ENCODE assay signal across 8 mouse cellular contexts in genomic region chr5:33668223-33668622, GRCm38 (mm10). TPM values are rescaled to one million over a fixed set of nuclear protein-coding genes. Genes with fewer than 3 reads are reported as not detected.
DNase-seq lines count a peak whose midpoint lies in the region.

No protein-coding gene starts in this region.

- intact Hi-C loops in heart, postnatal 10 days (cut with DNase I), result loop anchor here (1.0 kb wide), 1 partner anchor 28 kb away; no protein-coding TSS in a partner anchor

- peak; percentile 25 to 54 for DNase-seq in heart, postnatal 10 days
- DNase-seq in heart, adult 9 months (ENCODE audit: low spot score in 2 of 2), result no peak
- DNase-seq in B cell, adult 2 months, result peak; percentile 72 to 76
- peak; percentile 74 for DNase-seq in R1 (ENCODE audit: low read depth, low spot score)
- peak; percentile 65 for DNase-seq in lung, postnatal 10 days
- no peak for DNase-seq in gastrocnemius, postnatal 10 days
- DNase-seq in yolk sac, embryonic 10.5 days (ENCODE audit: low spot score), result no peak
- no peak for DNase-seq in heart, adult 8-10 months (ENCODE audit: low spot score)

RNA-seq across cellular contexts. Expression of gene Tmem129, which starts 10.0 kb away (rescaled TPM):
- 10 to 100 TPM; 16.5 to 20.8 TPM for total RNA-seq in heart, postnatal 10 days (2021)
- total RNA-seq in gastrocnemius, postnatal 10 days (2021), result 10 to 100 TPM; 16.0 to 17.7 TPM
- 10 to 100 TPM; 20.4 to 22.2 (median 21.9) TPM for total RNA-seq in heart, adult 8-10 months (2022)

RNA-seq across cellular contexts. Expression of gene Tacc3, which starts 10.3 kb away (rescaled TPM):
- 10 to 100 TPM; 16.8 to 20.7 TPM for total RNA-seq in heart, postnatal 10 days (2021)
- total RNA-seq in gastrocnemius, postnatal 10 days (2021), result 10 to 100 TPM; 15.7 to 19.8 TPM
- 1 to 10 TPM; 1.6 to 3.1 (median 2.1) TPM for total RNA-seq in heart, adult 8-10 months (2022)

RNA-seq across cellular contexts. Expression of gene Slbp, which starts 15.8 kb away (rescaled TPM):
- 10 to 100 TPM; 27.6 to 29.5 TPM for total RNA-seq in heart, postnatal 10 days (2021)
- 10 to 100 TPM; 17.9 to 24.6 TPM for total RNA-seq in gastrocnemius, postnatal 10 days (2021)
- total RNA-seq in heart, adult 8-10 months (2022), result 10 to 100 TPM in 2 of 4 experiments, 1 to 10 TPM in 2; 8.8 to 12.0 (median 10.6) TPM

RNA-seq across cellular contexts. Expression of gene Gm9903, which starts 38.5 kb away (rescaled TPM):
- 1 to 10 TPM; 1.2 TPM for total RNA-seq in heart, postnatal 10 days (2021)
- total RNA-seq in gastrocnemius, postnatal 10 days (2021), result 1 to 10 TPM; 1.1 to 1.5 TPM
- total RNA-seq in heart, adult 8-10 months (2022), result 1 to 10 TPM in 2 of 4 experiments, under 1 TPM in 2; 0.87 to 1.1 (median 1.0) TPM

RNA-seq across cellular contexts. Expression of gene Fam53a, which starts 38.8 kb away (rescaled TPM):
- total RNA-seq in heart, postnatal 10 days (2021), result 10 to 100 TPM; 33.5 to 34.1 TPM
- 10 to 100 TPM; 52.0 to 56.6 TPM for total RNA-seq in gastrocnemius, postnatal 10 days (2021)
- 10 to 100 TPM; 24.0 to 30.9 (median 28.1) TPM for total RNA-seq in heart, adult 8-10 months (2022)

Comparison
In these comparisons a context has a peak if more than half of its experiments do, and no peak if none do; other contexts are left out.
1. DNase-seq: peak in heart, postnatal 10 days (2 of 2), B cell, adult 2 months (2 of 2), R1 (single experiment) and lung, postnatal 10 days (single experiment); none in heart, adult 9 months (0 of 2), gastrocnemius, postnatal 10 days (single experiment), yolk sac, embryonic 10.5 days (single experiment) and heart, adult 8-10 months (single experiment).
2. RNA of gene Tacc3, which starts 10.3 kb away (total RNA-seq): 16.8 to 20.7 TPM in heart, postnatal 10 days and 15.7 to 19.8 TPM in gastrocnemius, postnatal 10 days; 1.6 to 3.1 TPM in heart, adult 8-10 months; every median in the first group is over 4 times any median in the second.